In the genomic region with DNA sequence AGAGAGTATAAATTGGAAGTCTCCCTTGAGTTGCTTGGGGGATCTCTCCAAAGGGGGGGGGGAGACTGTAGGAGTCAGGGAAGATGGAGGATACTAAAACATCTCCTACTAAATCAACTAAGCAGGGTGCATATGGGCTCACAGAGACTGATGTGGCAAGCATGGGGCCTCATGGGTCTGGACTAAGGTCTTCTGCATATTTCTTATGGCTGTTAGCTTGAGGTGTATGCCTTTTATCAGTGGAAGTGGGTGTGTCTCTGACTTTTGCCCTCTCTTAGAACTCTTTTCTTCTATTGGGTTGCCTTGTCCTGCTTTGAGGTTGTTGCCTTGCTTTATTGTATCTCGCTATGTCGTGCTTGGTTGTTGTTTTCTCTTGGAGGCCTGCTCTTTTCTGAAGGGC, we compare ENCODE assay signal across 16 mouse cellular contexts.
"Had no signal": no experiment of that assay in that cellular context is flagged by ENCODE, and none has a peak within 500 bp of the region (broad histone marks: within the 10 kb centered on the region; RNA-seq: fewer than 3 reads in every experiment).

No protein-coding gene starts in this region.

- H3K4me2 ChIP-seq: neural tube, embryonic 13.5 days; neural tube, embryonic 15.5 days; stomach, embryonic 15.5 days had no signal

- H3K27ac ChIP-seq: neural tube, embryonic 13.5 days; neural tube, embryonic 15.5 days; stomach, embryonic 15.5 days; stomach, postnatal 0 days had no signal

- H3K9me3 ChIP-seq: neural tube, embryonic 13.5 days; neural tube, embryonic 15.5 days; stomach, embryonic 15.5 days had no signal

- H3K9ac ChIP-seq: neural tube, embryonic 13.5 days; neural tube, embryonic 15.5 days; stomach, embryonic 15.5 days had no signal

- DNase-seq: retina, postnatal 1 day; right cerebral cortex, adult 18-20 months; right cerebral cortex, postnatal 14 days; right cerebral cortex, postnatal 25 days; right cerebral cortex, postnatal 4 days; spleen, adult 18-20 months; thymus, adult 18-20 months; thymus, adult 2 months; thymus, postnatal 14 days; thymus, postnatal 25 days; thymus, postnatal 36 days; thymus, postnatal 4 days had no signal

- H3K4me1 ChIP-seq: neural tube, embryonic 13.5 days; neural tube, embryonic 15.5 days; stomach, embryonic 15.5 days had no signal

- H3K27me3 ChIP-seq: neural tube, embryonic 13.5 days; neural tube, embryonic 15.5 days; stomach, embryonic 15.5 days had no signal

- H3K4me3 ChIP-seq: neural tube, embryonic 13.5 days; neural tube, embryonic 15.5 days; stomach, embryonic 15.5 days had no signal

- H3K36me3 ChIP-seq: neural tube, embryonic 13.5 days; neural tube, embryonic 15.5 days; stomach, embryonic 15.5 days had no signal
